Mouse (Mus musculus) thymus, postnatal 14 days (tissue): ENCODE results near the gene Nab1.
"Not testable (repeated sequence)": the region's sequence is repeated elsewhere in the genome, so short reads cannot be mapped to it uniquely, and the experiment has no call there.

Experiments used
- DNase-seq: peaks from one replicate; pipeline ENCODE4 v3.0.0; 2021

Nab1 gene

DNA sequence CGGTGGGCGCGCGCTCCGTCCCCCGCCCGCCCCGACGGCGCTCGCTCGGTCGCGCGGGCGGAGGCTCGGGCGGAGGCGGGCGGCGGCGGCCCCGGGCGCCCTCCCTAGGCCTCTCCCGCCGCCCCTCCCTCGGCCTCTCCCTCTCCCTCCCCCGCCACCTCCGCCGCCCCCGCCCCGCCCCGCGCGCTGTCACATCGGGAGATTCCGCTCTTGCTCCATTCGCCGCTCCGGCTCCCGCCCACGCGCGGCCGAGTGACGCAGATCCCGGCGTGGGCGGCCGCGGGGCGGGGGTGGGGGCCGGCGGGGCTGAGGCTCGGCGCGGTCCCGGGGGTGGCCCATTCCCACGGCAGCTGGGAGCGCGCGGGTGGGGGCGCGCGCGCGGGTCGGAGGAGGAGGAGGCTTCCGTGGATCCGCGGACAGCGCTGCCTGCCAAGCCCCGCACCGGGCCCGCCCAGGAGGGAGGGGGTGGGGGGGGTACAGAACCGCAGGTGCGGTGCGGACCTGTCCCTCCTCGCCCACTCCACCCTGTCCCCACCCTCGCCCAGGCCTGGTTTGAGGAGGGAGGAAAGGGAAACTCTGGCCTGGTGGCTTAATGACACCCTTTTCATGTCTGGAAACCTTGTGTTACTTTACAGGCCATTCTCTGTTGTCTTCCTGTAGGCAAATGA is at the start of gene Nab1:
Gene Nab1 (minus strand): TSS at position 366 of the 668 bp plus-strand sequence.
- DNase-seq = peak; percentile 81

DNA sequence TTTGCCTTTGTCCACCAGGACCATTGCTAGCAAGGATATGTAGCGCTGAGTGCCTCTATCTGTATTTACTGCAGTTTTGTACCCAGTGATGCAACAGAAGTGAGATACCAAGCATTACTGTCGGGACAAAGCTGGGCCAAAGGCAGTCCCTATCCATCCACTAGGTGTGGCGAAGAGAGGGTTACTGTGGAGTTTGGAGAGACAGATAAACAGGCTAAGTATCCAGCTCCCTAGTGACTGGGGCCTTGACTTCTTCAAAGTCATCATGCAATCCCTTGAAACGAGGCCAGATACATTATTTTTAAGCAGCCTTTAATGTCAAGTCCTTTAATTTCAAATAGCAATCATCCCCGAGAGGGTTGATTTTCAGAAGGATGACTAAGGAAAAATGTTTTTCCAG is 47.0 kb upstream of the Nab1 start:
- no peak for DNase-seq

DNA sequence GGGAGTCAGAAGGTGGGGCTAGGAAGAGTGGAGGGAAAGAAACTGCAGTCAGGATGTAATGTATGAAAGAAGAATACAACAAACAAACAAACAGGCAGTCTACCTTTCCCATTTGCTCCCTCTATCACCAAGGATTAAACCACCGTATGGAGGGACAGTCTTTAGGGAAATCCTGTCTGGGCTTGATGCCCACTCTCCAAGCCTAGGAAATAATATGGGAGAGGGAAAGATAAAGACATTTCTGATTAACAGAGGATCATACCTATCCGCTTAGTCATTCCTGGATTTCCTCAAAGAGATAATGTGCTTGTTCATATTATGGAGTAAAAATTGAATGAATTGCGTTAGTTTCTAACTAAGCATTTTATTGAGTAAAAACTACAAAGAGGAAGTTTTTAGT is 46.3 kb upstream of the Nab1 start:
- DNase-seq = no peak

DNA sequence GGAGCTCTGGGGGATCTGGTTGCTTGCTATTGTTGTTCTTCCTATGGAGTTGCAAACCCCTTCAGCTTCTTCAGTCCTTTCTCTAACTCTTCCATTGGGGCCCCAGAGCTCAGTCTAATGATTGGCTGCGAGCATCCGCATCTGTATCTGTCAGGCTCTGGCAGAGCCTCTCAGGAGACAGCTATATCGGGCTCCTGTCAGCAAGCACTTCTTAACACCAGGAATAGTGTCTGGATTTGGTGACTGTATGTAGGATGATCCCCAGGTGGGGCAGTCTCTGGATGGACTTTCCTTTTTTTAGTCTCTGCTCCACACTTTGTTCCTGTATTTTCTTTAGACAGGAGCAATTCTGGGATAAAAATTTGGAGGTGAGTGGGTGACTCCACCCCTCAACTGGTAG is 39.6 kb upstream of the Nab1 start:
- not testable (repeated sequence) for DNase-seq

DNA sequence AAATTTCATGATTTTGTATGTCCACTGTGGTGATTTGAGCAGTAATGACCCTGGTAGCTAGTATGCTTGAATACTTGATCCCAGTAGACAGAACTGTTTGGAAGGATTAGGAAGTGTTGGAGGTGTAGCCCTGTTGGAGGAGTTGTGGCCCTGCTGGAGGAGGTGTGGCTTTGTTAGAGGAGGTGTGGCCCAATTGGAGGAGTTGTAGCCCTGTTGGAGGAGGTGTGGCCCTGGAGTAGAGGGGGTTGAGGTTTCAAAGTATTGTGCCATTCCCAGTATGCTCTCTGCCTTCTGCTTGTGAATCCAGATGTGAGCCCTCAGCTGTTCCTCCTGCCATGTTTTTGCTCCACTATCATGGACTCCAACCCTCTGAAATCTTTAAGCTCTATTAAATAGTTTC is 29.5 kb upstream of the Nab1 start:
- no peak for DNase-seq

DNA sequence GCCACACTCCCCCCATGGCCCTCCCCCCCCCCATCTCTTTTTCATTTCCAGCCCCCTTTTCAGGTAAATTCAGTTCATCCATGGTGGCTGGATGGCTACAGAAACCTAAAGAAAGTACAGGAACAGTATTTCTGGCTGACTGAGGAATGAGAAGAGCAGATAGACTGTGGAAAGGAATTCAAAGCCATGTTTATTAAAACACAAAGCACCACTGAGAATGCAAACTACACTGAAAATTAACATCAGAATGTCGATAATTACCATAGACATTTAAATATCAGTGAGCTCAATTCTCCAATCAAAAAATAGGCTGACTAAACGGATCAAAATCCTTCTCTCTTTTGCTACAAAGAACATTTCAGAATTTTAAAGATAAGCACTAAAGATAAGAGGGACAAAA is 27.2 kb upstream of the Nab1 start:
- DNase-seq = no peak

DNA sequence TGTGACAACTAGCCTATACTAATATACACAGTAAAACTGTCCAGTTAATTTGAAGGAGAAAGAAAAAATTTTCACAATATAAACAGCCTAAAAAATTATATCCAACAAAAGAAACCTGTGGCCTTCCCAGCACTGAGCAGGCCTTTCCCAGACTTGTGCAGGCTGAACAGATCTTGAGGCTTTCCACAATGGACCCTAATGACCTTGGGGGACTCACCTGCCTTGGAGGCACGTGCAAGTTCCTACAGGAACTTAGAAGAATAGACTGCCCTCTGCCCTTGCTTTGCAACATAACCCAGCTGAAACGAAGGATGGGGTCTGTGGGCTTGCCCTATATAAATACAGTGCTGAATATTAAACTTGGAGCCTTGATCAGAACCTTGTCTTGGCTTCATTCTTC is 26.8 kb upstream of the Nab1 start:
- no peak for DNase-seq

DNA sequence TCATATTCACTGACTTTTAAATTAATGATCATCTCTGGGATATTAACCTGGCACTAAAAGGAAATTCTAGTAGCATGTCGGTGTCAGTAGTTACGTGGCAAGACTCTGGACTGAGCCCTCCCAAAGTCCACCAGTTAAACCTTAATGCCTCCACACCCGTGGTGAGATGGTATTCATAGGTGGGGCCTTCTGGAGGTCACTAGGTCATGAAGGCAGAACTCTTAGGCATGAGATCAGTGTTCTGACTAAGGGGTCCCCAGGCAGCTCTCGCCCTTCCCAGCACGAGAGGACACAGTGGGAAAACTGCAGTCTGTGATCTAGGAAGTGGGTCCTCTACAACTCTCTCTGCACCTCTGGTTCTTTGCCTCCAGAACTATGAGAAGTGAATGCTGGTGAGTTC is 24.2 kb upstream of the Nab1 start:
- DNase-seq = no peak

DNA sequence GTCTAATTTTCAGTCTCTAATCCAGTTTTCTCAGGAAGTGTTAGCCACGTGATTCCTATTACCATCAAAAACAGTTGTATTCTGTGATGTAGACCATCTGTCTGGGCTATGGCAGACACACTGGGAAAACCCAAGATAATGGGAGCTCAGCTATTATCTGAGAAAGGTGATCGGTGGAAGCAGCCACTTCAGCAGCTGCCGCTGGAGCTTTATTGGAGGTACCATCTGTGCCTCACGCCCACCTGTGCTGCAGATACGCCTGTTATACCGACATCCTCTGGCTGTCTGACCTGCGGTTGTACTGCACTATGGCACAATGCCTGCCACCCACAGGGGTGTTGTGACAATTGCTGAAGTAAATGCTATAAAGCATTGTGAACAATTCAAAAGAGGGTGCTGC is 23.7 kb upstream of the Nab1 start:
- DNase-seq = no peak

DNA sequence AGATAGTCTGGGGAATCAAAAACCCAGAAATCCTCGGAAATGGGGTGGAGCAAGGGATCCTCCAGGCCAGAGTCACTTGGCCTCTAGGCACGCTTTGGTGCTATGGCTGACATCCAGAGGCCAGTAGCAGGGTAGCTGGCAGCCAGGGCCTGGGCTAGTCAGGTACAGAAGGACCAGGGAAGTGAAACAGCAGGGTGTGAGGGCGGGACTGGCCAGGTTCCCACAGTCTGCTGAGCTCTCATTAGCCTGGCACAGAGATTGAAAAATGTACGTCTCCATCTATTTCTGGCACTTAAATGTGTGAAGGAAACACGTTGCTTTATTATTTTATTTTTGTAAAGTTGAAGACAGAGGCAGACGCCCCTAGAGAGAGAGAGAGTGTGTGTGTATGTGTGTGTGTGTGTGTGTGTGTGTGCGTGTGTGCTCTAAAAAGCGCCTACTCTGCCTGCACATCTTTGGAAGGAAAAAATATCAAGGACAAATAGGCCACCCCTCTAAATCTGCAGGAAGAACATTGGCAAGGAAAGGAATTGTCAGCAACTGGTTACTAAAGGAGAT is 21.0 kb upstream of the Nab1 start:
- DNase-seq = no peak

DNA sequence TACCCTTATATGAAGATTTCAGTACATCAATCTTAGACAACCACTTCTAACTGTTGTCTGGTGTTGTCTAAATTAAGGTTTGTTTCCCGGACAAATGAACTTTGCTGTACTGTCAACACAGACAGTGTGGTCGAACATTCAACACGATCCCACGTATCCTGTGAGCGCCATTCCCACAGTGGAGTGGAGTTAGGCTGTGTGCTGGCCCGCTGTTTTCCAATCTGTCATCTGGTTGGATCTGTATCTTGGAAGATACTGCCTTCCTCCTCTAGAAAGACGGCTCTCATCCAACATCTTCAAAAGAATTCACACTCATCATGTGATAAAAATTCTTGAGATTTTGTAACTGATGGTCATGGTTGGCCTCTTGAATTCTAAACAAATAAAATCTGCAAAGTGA is 19.7 kb upstream of the Nab1 start:
- DNase-seq = no peak

DNA sequence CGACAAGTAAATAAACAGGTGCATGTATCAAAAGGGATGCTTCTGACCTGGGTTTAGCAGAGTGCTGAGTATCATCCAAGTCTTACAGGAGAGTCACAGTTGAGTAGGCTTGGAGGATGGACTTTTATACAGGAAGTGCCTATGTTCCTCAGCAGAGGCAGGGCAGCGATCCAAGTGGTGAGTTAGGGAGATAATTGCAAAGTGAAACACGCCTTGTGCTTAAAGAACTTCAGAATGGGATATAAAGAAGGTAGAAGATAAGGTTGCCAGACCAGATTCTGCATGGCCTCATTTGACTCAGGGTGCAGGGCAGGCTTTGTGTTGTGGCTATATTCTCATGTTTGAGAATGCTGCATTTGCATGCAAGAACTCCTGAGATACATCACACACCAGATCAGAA is 14.8 kb upstream of the Nab1 start:
- DNase-seq = no peak

DNA sequence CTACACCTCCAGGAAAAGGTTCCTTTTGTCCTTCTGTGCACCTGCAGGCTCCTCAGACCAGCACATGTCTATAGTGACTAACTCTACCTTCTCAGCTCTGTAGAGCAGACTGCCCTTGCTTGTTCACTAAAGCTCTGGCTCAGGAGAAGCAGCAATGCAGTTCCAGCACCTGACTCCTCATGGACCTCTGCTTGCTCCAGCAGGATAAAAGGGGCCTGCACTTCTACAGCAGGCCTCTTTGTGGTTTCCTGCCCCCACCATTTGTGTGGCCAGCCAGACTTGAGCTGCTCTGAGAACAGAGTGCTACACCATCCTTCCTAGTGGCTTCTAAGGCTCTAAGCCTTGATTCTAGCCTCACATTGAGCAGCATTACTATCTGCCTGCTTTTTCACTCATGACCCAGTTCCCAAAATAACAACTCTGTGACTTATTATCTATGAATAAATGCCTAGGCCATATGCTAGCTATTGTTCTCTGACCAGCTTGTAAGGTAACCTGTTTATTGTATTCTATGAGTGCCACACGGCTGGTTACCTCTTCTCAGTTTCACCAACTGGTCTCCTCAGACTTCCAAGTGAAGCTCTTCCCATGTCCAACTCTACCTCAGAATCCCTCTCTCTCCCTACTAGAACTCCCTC is 11.4 kb upstream of the Nab1 start:
- DNase-seq = no peak

DNA sequence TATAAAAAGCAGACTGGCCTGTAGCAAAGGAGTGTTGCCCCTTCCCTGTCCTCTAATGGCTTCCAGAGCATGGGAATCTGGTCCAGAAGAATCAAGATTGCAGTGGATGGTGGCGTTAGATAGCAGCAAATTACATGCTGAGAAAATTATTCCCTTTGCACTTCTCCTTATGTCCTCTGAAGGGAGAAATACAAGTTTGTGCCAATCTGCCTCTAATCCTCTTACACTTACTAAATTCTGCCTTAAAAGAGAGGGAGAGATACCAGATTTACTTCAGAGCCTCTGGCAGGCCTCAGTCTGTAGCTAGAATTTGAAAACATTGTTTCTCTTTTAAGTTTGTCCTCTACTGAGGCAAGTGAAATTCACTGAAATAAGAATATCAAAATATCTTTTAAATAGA is 5.7 kb upstream of the Nab1 start:
- DNase-seq = no peak

DNA sequence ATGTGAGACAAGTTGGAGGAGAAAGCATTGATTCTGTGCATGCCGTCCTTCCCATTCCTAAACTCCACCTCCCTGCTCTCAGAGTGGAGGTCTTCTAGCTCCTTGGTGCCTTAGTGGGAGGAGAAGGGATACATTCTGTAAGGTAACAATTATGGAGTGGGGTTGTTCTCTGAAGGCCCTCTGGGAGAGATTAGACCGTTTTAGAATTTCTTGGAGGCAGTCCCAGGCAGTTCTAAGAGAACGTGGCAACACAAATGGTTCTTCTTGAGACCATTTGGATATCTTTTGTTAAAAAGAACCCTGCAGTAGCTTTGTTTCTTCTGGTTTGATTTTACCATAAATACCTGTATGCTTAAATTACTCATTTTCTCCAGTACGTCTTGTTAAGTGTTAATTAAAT is 1.8 kb upstream of the Nab1 start:
- DNase-seq = no peak

DNA sequence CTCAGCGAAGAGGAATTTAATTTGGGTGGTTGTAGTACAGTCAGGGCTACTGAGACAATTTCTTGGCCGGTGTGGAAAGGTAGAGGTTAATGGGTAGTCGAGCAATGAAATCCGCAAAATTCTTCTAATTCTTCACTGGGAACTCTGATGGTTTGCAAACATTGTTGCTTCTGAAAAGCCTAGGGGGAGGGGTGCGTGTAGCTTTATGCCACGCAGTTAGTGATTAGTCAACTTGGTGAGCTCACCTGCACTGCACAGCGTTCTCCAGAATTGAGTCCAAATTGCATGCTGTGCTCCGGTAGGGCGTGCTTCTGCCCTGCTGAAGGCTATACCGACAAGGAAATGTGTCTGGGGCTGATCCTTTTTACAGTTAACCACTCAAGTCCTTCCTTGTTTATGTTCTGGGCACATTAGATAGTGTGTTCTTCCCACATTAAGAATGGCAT is 1.2 kb upstream of the Nab1 start:
- peak; percentile 36 for DNase-seq

DNA sequence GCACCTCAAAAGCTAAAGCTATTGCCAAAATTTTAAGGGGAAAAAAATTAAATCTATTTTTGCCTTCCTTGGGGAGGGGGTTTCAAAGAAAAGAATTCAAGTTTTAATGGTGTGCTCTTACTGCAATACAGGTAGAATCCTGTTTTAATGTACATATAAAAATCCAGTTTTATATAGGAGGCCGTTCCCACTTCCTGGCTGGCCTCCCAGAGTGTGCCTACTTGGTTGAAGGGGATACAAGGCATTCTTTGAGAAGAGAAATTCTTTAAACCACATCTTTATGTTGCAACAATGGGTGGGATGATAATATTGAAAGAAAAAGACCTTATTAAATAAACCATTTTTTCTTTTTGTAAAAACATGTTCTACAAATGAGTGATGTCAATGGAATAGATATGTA is 611 bp upstream of the Nab1 start:
- DNase-seq = no peak

DNA sequence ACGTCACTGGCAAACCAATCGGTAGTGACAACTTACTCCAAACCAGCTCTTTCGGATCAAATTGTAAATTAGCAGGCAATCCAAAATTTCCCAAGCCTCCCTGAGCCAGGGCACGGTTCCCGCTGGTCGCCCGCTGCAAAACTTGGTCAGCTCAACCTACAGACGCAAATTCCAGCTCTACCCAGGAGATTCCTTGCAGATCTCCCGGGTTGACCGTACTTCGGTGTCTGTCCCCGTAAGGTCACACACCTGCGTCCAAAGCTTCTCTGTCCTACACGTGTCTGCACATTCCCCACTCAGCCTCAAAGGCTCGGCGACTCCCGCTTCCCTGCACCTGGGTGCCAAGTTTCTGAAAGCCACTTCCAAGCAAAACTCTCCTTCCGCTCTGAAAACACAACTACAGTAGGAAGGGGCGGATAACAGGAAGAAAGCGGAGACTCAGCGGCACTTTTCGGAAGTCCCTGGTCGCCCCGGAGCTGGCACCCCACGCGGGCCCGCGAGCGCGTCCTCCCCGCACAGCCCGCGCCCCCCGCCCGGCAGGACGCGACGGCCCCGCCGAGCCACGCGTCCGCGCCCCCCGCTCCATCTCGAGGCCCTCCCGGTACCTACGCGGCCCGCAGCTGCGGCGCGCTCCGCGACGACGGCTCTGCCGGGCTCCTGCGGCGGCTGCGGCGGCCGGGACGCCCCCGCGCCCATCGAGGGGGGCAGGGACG is 722 bp downstream of the Nab1 start:
- DNase-seq = peak; percentile 73

DNA sequence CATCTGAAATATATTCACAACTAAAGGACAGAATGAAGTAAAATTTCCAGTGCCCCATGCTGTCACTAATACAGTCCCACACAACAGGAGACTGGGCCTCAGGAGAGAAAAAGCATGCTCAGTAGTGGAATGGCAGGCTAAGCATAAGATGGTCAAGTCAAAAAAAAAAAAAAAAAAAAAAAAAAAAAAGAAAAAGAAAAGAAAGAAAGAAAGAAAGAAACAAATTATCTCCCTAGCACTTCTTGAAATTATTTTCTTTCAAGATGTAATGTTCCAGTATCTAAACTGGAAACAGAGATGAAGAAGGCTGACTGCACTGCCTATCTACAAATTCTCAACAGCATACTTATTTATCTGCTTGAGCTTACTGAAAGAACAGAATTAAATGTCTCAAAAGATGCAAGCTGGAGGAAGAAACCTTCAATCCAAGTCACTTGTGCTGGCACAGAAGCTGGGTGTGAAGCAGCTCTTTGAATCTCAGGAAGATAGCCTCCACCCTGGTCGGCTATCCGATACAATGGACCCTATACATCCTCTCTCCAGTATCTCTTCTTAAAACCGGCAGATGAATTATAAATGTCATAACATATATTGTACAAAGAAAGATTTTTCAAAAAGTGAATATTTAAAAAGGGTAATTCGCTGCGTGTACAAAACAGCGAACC is 1.6 kb downstream of the Nab1 start:
- DNase-seq = no peak

DNA sequence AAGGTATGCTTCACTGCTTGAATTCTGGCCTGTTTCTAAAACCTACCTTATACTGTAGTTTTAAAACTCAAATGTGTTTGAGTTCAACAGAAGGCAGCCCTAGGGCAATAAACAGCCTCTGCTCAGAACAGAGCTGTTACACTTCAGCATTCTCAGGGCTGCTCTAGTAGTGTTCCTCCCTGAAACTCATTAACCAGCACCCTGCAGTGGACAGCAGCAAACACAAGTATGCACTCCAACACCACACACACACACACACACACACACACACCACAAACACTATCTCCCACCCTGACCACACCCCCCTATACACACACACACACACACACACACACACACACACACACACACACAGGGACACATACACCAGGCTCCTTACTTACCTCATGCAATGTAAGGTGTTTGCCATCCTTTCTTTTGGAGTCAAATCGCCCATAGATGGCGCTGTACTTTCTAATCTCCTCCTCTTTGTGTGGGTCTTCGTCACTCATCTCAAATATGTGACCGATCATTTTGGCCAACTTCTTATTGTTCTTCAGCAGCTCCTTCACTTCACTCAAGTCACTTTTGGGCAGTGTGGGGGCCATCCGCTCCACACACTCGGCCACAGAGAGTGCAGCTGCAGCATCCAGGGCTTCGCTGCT is 10.8 kb downstream of the Nab1 start:
- peak; percentile 59 for DNase-seq

DNA sequence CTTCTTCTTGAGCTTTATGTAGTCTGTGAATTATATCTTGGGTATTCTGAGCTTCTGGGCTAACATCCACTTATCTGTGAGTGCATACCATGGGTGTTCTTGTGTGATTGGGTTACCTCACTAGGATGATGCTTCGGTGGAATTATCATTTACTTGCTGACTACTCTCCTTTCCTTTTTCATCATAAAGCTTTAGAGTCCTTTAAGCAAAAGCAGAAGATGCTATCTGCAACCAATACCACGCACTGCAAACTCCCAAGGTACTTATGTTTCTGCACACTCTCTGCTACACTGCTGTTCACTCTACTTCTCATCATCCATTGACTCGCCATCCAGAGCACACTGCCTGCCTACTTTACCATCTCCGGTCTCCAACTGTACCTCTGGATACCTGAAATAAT is 15.5 kb downstream of the Nab1 start:
- DNase-seq = no peak

DNA sequence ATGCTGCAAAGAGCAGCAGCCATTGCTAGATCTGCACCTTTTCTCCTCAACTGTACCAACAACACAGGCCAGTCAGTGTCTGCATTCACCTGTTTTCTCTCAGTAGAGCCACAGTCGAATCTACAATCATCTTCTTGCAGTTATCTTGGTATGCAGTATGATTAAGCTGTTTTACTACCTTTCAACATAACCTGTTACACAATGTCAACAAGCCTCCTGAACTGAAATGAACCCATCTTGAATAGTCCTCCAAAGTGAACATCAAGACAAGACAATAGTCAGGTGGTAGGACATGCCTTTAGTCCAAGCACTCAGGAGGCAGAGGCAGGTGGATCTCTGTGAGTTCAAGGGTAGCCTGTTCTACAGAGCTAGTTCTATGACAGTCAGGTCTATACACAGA is 26.2 kb downstream of the Nab1 start:
- no peak for DNase-seq
